Mouse (Mus musculus) cerebellum, adult 9-11 months (tissue): ENCODE measurements around the gene Pla2g4f.

Source experiments
- DNase-seq: peaks from one replicate; pipeline ENCODE4 v3.0.0; 2022

The Pla2g4f gene

GRCm38 (mm10) chr2:120313976-120314375 lies at the start of gene Pla2g4f:
Pla2g4f (minus strand) TSS chr2:120314165.
- peak; percentile 8 for DNase-seq

GRCm38 (mm10) chr2:120360425-120360824 lies 46.5 kb upstream of the Pla2g4f start:
- DNase-seq: no peak

GRCm38 (mm10) chr2:120352682-120353646 lies 39.0 kb upstream of the Pla2g4f start, which contains the start of gene Vps39:
Vps39 (minus strand) TSS chr2:120353137.
- peak; percentile 88 for DNase-seq

- DNase-seq: no peak
Measured at GRCm38 (mm10) chr2:120351321-120351720, 37.4 kb upstream of the Pla2g4f start.

GRCm38 (mm10) chr2:120348120-120348519 lies 34.2 kb upstream of the Pla2g4f start:
- no peak for DNase-seq

GRCm38 (mm10) chr2:120341741-120342140 lies 27.8 kb upstream of the Pla2g4f start:
- peak; percentile 64 for DNase-seq

- no peak for DNase-seq
Measured at GRCm38 (mm10) chr2:120337886-120338285, 23.9 kb upstream of the Pla2g4f start.

- no peak for DNase-seq
Measured at GRCm38 (mm10) chr2:120331575-120331974, 17.6 kb upstream of the Pla2g4f start.

GRCm38 (mm10) chr2:120315077-120315476 lies 1.1 kb upstream of the Pla2g4f start:
- no peak for DNase-seq

- no peak for DNase-seq
Measured at GRCm38 (mm10) chr2:120314487-120314886, 522 bp upstream of the Pla2g4f start.

- DNase-seq: no peak
Measured at GRCm38 (mm10) chr2:120312276-120312825, 1.6 kb downstream of the Pla2g4f start.

GRCm38 (mm10) chr2:120304113-120304512 lies 9.9 kb downstream of the Pla2g4f start:
- no peak for DNase-seq

- no peak for DNase-seq
Measured at GRCm38 (mm10) chr2:120301076-120301475, 12.9 kb downstream of the Pla2g4f start.

GRCm38 (mm10) chr2:120299866-120300265 lies 14.1 kb downstream of the Pla2g4f start:
- no peak for DNase-seq

GRCm38 (mm10) chr2:120296160-120296559 lies 17.8 kb downstream of the Pla2g4f start:
- DNase-seq: no peak

- no peak for DNase-seq
Measured at GRCm38 (mm10) chr2:120291471-120292078, 22.4 kb downstream of the Pla2g4f start.

GRCm38 (mm10) chr2:120288995-120289394 lies 25.0 kb downstream of the Pla2g4f start, which contains the start of gene Pla2g4d:
Pla2g4d (minus strand) TSS chr2:120289197.
- no peak for DNase-seq

GRCm38 (mm10) chr2:120288401-120288800 lies 25.6 kb downstream of the Pla2g4f start:
- no peak for DNase-seq

GRCm38 (mm10) chr2:120285639-120286038 lies 28.3 kb downstream of the Pla2g4f start:
- peak; percentile 62 for DNase-seq

- no peak for DNase-seq
Measured at GRCm38 (mm10) chr2:120284705-120285104, 29.3 kb downstream of the Pla2g4f start.

- DNase-seq: no peak
Measured at GRCm38 (mm10) chr2:120284094-120284493, 29.9 kb downstream of the Pla2g4f start.

- DNase-seq: no peak
Measured at GRCm38 (mm10) chr2:120283550-120283949, 30.4 kb downstream of the Pla2g4f start.

GRCm38 (mm10) chr2:120281221-120281620 lies 32.7 kb downstream of the Pla2g4f start:
- DNase-seq: no peak
